Mouse (Mus musculus) liver, embryonic 14.5 days (tissue): ENCODE data around the gene Aldh1b1. TPM values are rescaled to one million over a fixed set of nuclear protein-coding genes. Genes with fewer than 3 reads are reported as not detected.

Experiments
- ATAC-seq: fragments of 200-750 bp; cut with Nextera tagmentation; 2 replicates; pipeline ENCODE4 v1.8.0; 2017; ENCODE audit warnings: moderate number of reproducible peaks, mild to moderate bottlenecking, moderate library complexity; ENCODE audit not compliant: insufficient read depth
- DNase-seq, 3 experiments: peaks; one replicate each; pipeline ENCODE4 v3.0.0-alpha.2; 2012 to 2013; ENCODE audit warnings: low read depth in 3 of 3, low spot score in 3 of 3
- H3K27ac ChIP-seq: fragments of 300-500 bp; sonication (generic); 2 replicates; pipeline ENCODE4 v1.5.1; 2014; ENCODE audit warnings: moderate library complexity, mild to moderate bottlenecking, control low read depth, inconsistent platforms
- H3K27me3 ChIP-seq: fragments of 300-500 bp; sonication (generic); 2 replicates; pipeline ENCODE4 v1.6.1; 2014; ENCODE audit warnings: mild to moderate bottlenecking, low read length, moderate library complexity; ENCODE audit not compliant: control insufficient read depth, insufficient read depth
- H3K36me3 ChIP-seq: fragments of 300-500 bp; sonication (generic); replicated peaks from 2 replicates; pipeline ENCODE4 v1.6.1; 2014; ENCODE audit warnings: low read depth; ENCODE audit not compliant: control insufficient read depth, insufficient read depth
- H3K4me1 ChIP-seq, 2 experiments: fragments of 200-500 bp in 1 of 2; fragments of 300-500 bp in 1 of 2; sonication (generic) in 1 of 2; replicated peaks; 2 replicates each; pipeline ENCODE4 v1.6.1; 2012 to 2014; ENCODE audit warnings: antibody characterized with exemption in 1 of 2, inconsistent platforms in 1 of 2, low read length in 1 of 2; ENCODE audit not compliant: control insufficient read depth in 2 of 2, insufficient read depth in 2 of 2
- H3K4me2 ChIP-seq: fragments of 300-500 bp; sonication (generic); 2 replicates; pipeline ENCODE4 v1.6.1; 2014; ENCODE audit warnings: low read depth, mild to moderate bottlenecking, control low read depth, moderate library complexity
- H3K4me3 ChIP-seq, 2 experiments: fragments of 200-500 bp in 1 of 2; fragments of 300-500 bp in 1 of 2; sonication (generic) in 1 of 2; 2 replicates each; pipeline ENCODE4 v1.5.1; 2012 to 2014; ENCODE audit warnings: low read depth in 2 of 2, low read length in 2 of 2, mild to moderate bottlenecking in 2 of 2, control low read depth in 1 of 2, inconsistent platforms in 1 of 2, moderate library complexity in 1 of 2; ENCODE audit not compliant: insufficient read depth in 1 of 2
- H3K9ac ChIP-seq: fragments of 300-500 bp; sonication (generic); replicated peaks from 2 replicates; pipeline ENCODE4 v1.6.1; 2014; ENCODE audit warnings: mild to moderate bottlenecking, control low read depth, moderate library complexity
- H3K9me3 ChIP-seq: fragments of 300-500 bp; sonication (generic); 2 replicates; pipeline ENCODE4 v1.6.1; 2016; ENCODE audit warnings: low read length, mixed read lengths; ENCODE audit not compliant: control insufficient read depth
- CTCF ChIP-seq: IDR thresholded peaks from 2 replicates; pipeline ENCODE4 v1.5.1; 2016; ENCODE audit warnings: antibody characterized with exemption, low read depth, control low read depth
- EP300 ChIP-seq: IDR thresholded peaks from 2 replicates; pipeline ENCODE4 v1.6.1; 2016; ENCODE audit warnings: antibody characterized with exemption, low read depth
- WGBS: fragments of 180-500 bp; shearing (Covaris S2); extraction: QIAGEN DNeasy Blood & Tissue Kit; methylation state at CpG from one replicate; pipeline ENCODE4 v1.1.7; 2014; ENCODE audit not compliant: insufficient replicate concordance; 5-methylcytosine and 5-hydroxymethylcytosine counted together
- polyA plus RNA-seq, 2 experiments: library from polyadenylated mRNA; depleted of rRNA in 1 of 2; stranded (reverse) in 1 of 2; unstranded in 1 of 2; fragments of >200 nt; fragmentation: Nextera tagmentation in 1 of 2; extraction: Ambion mirVana in 1 of 2; gene quantifications; 2 replicates each; pipeline versions ENCODE4 v1.2.1 to v1.2.3; 2012 to 2014

Gene Aldh1b1
- polyA plus RNA-seq, 2 experiments, result 23.4 to 30.5 TPM

- peaks cover 25% of the 10 kb centered on the region for H3K27me3 ChIP-seq
- WGBS, result 25% methylated on average over 11 of the region's 11 CpGs
- DNase-seq, result no peak
- no peak for ATAC-seq
- no peaks in the 10 kb centered on the region for H3K36me3 ChIP-seq
- no peak overlapping the region for H3K9ac ChIP-seq
- H3K4me1 ChIP-seq, result peaks cover 3 to 21% of the 10 kb centered on the region in 2 experiments
- no peak overlapping the region for H3K27ac ChIP-seq
- TF ChIP-seq EP300 (no peak), CTCF (no peak)
- no peaks in the 10 kb centered on the region for H3K9me3 ChIP-seq
- H3K4me2 ChIP-seq, result no peak overlapping the region
- H3K4me3 ChIP-seq, result no peak overlapping the region
These were observed 30.8 kb upstream of the Aldh1b1 start for GRCm38 (mm10) chr4:45767891-45768558.

GRCm38 (mm10) chr4:45769141-45769540, 29.7 kb upstream of the Aldh1b1 start:
- 46% methylated on average over 10 of the region's 10 CpGs for WGBS

GRCm38 (mm10) chr4:45769791-45770637, 28.8 kb upstream of the Aldh1b1 start:
- Histone ChIP-seq H3K9me3 (no peaks in the 10 kb centered on the region), H3K4me3 (no peak overlapping the region), H3K4me1 (peaks cover 0 to 12% of the 10 kb centered on the region in 2 experiments; a peak in 3 of 4 replicates), H3K27me3 (peaks cover 15% of the 10 kb centered on the region), H3K36me3 (no peaks in the 10 kb centered on the region), H3K9ac (no peak overlapping the region), H3K4me2 (no peak overlapping the region), H3K27ac (no peak overlapping the region)
- DNase-seq (no peak), ATAC-seq (no peak)
- TF ChIP-seq CTCF, result no peak
- no peak for TF ChIP-seq EP300
- 16% methylated on average over 10 of the region's 10 CpGs for WGBS

More at GRCm38 (mm10) chr4:45769141-45769540, 29.7 kb upstream of the Aldh1b1 start:
- Histone ChIP-seq H3K4me2 (no peak overlapping the region), H3K4me3 (no peak overlapping the region), H3K27ac (no peak overlapping the region), H3K4me1 (peaks cover 3 to 18% of the 10 kb centered on the region in 2 experiments), H3K9me3 (no peaks in the 10 kb centered on the region), H3K9ac (no peak overlapping the region), H3K27me3 (peaks cover 24% of the 10 kb centered on the region), H3K36me3 (no peaks in the 10 kb centered on the region)
- no peak for TF ChIP-seq CTCF
- TF ChIP-seq EP300, result no peak
- DNase-seq (no peak), ATAC-seq (no peak)

GRCm38 (mm10) chr4:45770638-45771033, 28.2 kb upstream of the Aldh1b1 start:
- Histone ChIP-seq H3K4me3 (no peak overlapping the region), H3K27me3 (peaks cover 9% of the 10 kb centered on the region), H3K4me1 (peaks cover 0 to 9% of the 10 kb centered on the region in 2 experiments; a peak in 2 of 4 replicates), H3K27ac (no peak overlapping the region), H3K9me3 (no peaks in the 10 kb centered on the region), H3K4me2 (no peak overlapping the region), H3K36me3 (no peaks in the 10 kb centered on the region), H3K9ac (no peak overlapping the region)
- WGBS, result 25% methylated on average over 4 of the region's 4 CpGs
- TF ChIP-seq EP300, result no peak
- TF ChIP-seq CTCF, result no peak
- ATAC-seq, result no peak
- no peak for DNase-seq

GRCm38 (mm10) chr4:45771173-45771572, 27.6 kb upstream of the Aldh1b1 start:
- Histone ChIP-seq H3K36me3 (no peaks in the 10 kb centered on the region), H3K9me3 (no peaks in the 10 kb centered on the region), H3K4me1 (peaks cover 0 to 8% of the 10 kb centered on the region in 2 experiments; a peak in 1 of 4 replicates), H3K27ac (no peak overlapping the region), H3K9ac (no peak overlapping the region), H3K27me3 (peaks cover 7% of the 10 kb centered on the region), H3K4me2 (no peak overlapping the region), H3K4me3 (no peak overlapping the region)
- DNase-seq (no peak), ATAC-seq (no peak)
- 37% methylated on average over 8 of the region's 8 CpGs for WGBS
- no peak for TF ChIP-seq CTCF
- no peak for TF ChIP-seq EP300
